Mouse (Mus musculus) T-helper 17 cell (primary cell): Measurements from ENCODE around the gene Pnliprp2.

Experiments used
- in situ Hi-C, 2 experiments: fragments of 300-600 bp; cut with MboI, MseI; formaldehyde crosslinking; loops; 1 replicate in 1 of 2; 2 replicates in 1 of 2; pipeline ENCODE4 v1.15.1; 2025; ENCODE audit warnings: high pct_unique_total_duplicates in 2 of 2

The Pnliprp2 gene

GRCm38 (mm10) chr19:58759423-58759822, at the start of gene Pnliprp2:
Gene Pnliprp2 (plus strand): TSS chr19:58759719.
- in situ Hi-C loops = no loop called here

- in situ Hi-C loops = no loop called here
Measured at GRCm38 (mm10) chr19:58717925-58718324, 41.6 kb upstream of the Pnliprp2 start.

- in situ Hi-C loops = no loop called here
Measured at GRCm38 (mm10) chr19:58720439-58720838, 39.1 kb upstream of the Pnliprp2 start.

GRCm38 (mm10) chr19:58726551-58726950, 33.0 kb upstream of the Pnliprp2 start:
- in situ Hi-C loops = no loop called here

GRCm38 (mm10) chr19:58727756-58728155, 31.8 kb upstream of the Pnliprp2 start:
- in situ Hi-C loops = no loop called here

- in situ Hi-C loops = no loop called here
Measured at GRCm38 (mm10) chr19:58728445-58729031, 31.0 kb upstream of the Pnliprp2 start, which contains the start of gene Pnliprp1. Gene Pnliprp1 (plus strand): TSS chr19:58728887.

- in situ Hi-C loops = no loop called here
Measured at GRCm38 (mm10) chr19:58733216-58733615, 26.3 kb upstream of the Pnliprp2 start.

GRCm38 (mm10) chr19:58738111-58738510, 21.4 kb upstream of the Pnliprp2 start:
- in situ Hi-C loops = no loop called here

GRCm38 (mm10) chr19:58741036-58741435, 18.5 kb upstream of the Pnliprp2 start:
- in situ Hi-C loops = no loop called here

- in situ Hi-C loops = no loop called here
Measured at GRCm38 (mm10) chr19:58742711-58743110, 16.8 kb upstream of the Pnliprp2 start.

GRCm38 (mm10) chr19:58743736-58744135, 15.8 kb upstream of the Pnliprp2 start:
- in situ Hi-C loops = no loop called here

GRCm38 (mm10) chr19:58747498-58748000, 12.0 kb upstream of the Pnliprp2 start:
- in situ Hi-C loops = loop anchor here in 1 of 2 experiments (5.0 kb wide), 1 partner anchor 40 kb away; no protein-coding TSS in a partner anchor

GRCm38 (mm10) chr19:58750822-58751221, 8.7 kb upstream of the Pnliprp2 start:
- in situ Hi-C loops = no loop called here

GRCm38 (mm10) chr19:58751504-58751903, 8.0 kb upstream of the Pnliprp2 start:
- in situ Hi-C loops = no loop called here

GRCm38 (mm10) chr19:58758871-58759270, 648 bp upstream of the Pnliprp2 start:
- in situ Hi-C loops = no loop called here

GRCm38 (mm10) chr19:58762316-58762715, 2.8 kb downstream of the Pnliprp2 start:
- in situ Hi-C loops = no loop called here

GRCm38 (mm10) chr19:58762848-58763541, 3.5 kb downstream of the Pnliprp2 start:
- in situ Hi-C loops = no loop called here

- in situ Hi-C loops = loop anchor here in 1 of 2 experiments (5.0 kb wide), 1 partner anchor 55 kb away; no protein-coding TSS in a partner anchor
Measured at GRCm38 (mm10) chr19:58767329-58767728, 7.8 kb downstream of the Pnliprp2 start.

GRCm38 (mm10) chr19:58776461-58776860, 16.9 kb downstream of the Pnliprp2 start:
- in situ Hi-C loops = no loop called here

GRCm38 (mm10) chr19:58781566-58781965, 22.0 kb downstream of the Pnliprp2 start:
- in situ Hi-C loops = no loop called here

- in situ Hi-C loops = no loop called here
Measured at GRCm38 (mm10) chr19:58783938-58784337, 24.4 kb downstream of the Pnliprp2 start.

GRCm38 (mm10) chr19:58789194-58789593, 29.7 kb downstream of the Pnliprp2 start:
- in situ Hi-C loops = loop anchor here in 1 of 2 experiments (5.0 kb wide), 1 partner anchor 42 kb away; no protein-coding TSS in a partner anchor

- in situ Hi-C loops = no loop called here
Measured at GRCm38 (mm10) chr19:58794284-58794683, 34.8 kb downstream of the Pnliprp2 start, which contains the start of gene 1700019N19Rik. Gene 1700019N19Rik (minus strand): TSS chr19:58794461.
